Mouse (Mus musculus) stomach, embryonic 14.5 days (tissue): ENCODE results near the gene 4930519P11Rik. TPM values are rescaled to one million over a fixed set of nuclear protein-coding genes. Genes with fewer than 3 reads are reported as not detected.

Experiments used
- ATAC-seq: fragments of 200-750 bp; cut with Nextera tagmentation; 2 replicates; pipeline ENCODE4 v1.8.0; 2017; ENCODE audit warnings: low read depth, moderate TSS enrichment; ENCODE audit not compliant: insufficient number of reproducible peaks, insufficient read depth, low FRiP score
- H3K27ac ChIP-seq: fragments of 300-500 bp; sonication (generic); 2 replicates; pipeline ENCODE4 v1.5.1; 2014; ENCODE audit warnings: mild to moderate bottlenecking, low read length, moderate library complexity, mixed read lengths
- H3K27me3 ChIP-seq: fragments of 300-500 bp; sonication (generic); 2 replicates; pipeline ENCODE4 v1.6.1; 2014; ENCODE audit warnings: low read length, control low read depth, mixed read lengths; ENCODE audit not compliant: control insufficient read depth, insufficient read depth
- H3K36me3 ChIP-seq: fragments of 300-500 bp; sonication (generic); 2 replicates; pipeline ENCODE4 v1.6.1; 2014; ENCODE audit warnings: mild to moderate bottlenecking, control low read depth, low read length, moderate library complexity, mixed read lengths; ENCODE audit not compliant: control insufficient read depth, insufficient read depth
- H3K4me1 ChIP-seq: fragments of 300-500 bp; sonication (generic); 2 replicates; pipeline ENCODE4 v1.6.1; 2014; ENCODE audit warnings: low read length, control low read depth, mixed read lengths; ENCODE audit not compliant: control insufficient read depth, insufficient read depth
- H3K4me2 ChIP-seq: fragments of 300-500 bp; sonication (generic); replicated peaks from 2 replicates; pipeline ENCODE4 v1.6.1; 2014; ENCODE audit warnings: low read depth, low read length, control low read depth
- H3K4me3 ChIP-seq: fragments of 300-500 bp; sonication (generic); 2 replicates; pipeline ENCODE4 v1.5.1; 2014; ENCODE audit warnings: low read depth, low read length, control low read depth
- H3K9ac ChIP-seq: fragments of 300-500 bp; sonication (generic); replicated peaks from 2 replicates; pipeline ENCODE4 v1.6.1; 2014; ENCODE audit warnings: low read depth, mild to moderate bottlenecking, control low read depth, low read length, moderate library complexity, mixed read lengths
- H3K9me3 ChIP-seq: fragments of 300-500 bp; sonication (generic); 2 replicates; pipeline ENCODE4 v1.6.1; 2016; ENCODE audit warnings: low read depth, low read length, control low read depth; ENCODE audit not compliant: control insufficient read depth
- WGBS: fragments of 180-500 bp; shearing (Covaris S2); extraction: QIAGEN DNeasy Blood & Tissue Kit; methylation state at CpG from one replicate; pipeline ENCODE4 v1.1.7; 2014; 5-methylcytosine and 5-hydroxymethylcytosine counted together
- polyA plus RNA-seq: library from polyadenylated mRNA; unstranded; fragments of >200 nt; fragmentation: Nextera tagmentation; extraction: Ambion mirVana; gene quantifications from 2 replicates; pipeline ENCODE4 v1.2.1, GENCODE M21; 2014

4930519P11Rik gene
- polyA plus RNA-seq, 1 experiment from 2014 or later = not detected

GRCm38 (mm10) chr2:154638521-154638920 lies 25.3 kb upstream of the 4930519P11Rik start:
- Histone ChIP-seq H3K4me3 (no peak overlapping the region), H3K9ac (no peak overlapping the region), H3K27me3 (no peaks in the 10 kb centered on the region), H3K36me3 (peaks cover 13% of the 10 kb centered on the region; the same call in 1 of the 2 replicates), H3K9me3 (peaks cover 3% of the 10 kb centered on the region; the same call in 1 of the 2 replicates), H3K4me1 (no peaks in the 10 kb centered on the region), H3K27ac (no peak overlapping the region), H3K4me2 (no peak overlapping the region)
- WGBS = 93% methylated on average over 3 of the region's 3 CpGs
- no peak for ATAC-seq

GRCm38 (mm10) chr2:154635826-154636225 lies 22.6 kb upstream of the 4930519P11Rik start:
- H3K27me3 ChIP-seq = no peaks in the 10 kb centered on the region
- WGBS = 96% methylated on average over 2 of the region's 2 CpGs
- no peak for ATAC-seq
- H3K4me3 ChIP-seq = no peak overlapping the region
- H3K36me3 ChIP-seq = peaks cover 13% of the 10 kb centered on the region; the same call in 1 of the 2 replicates
- H3K9ac ChIP-seq = no peak overlapping the region
- H3K9me3 ChIP-seq = peaks cover 3% of the 10 kb centered on the region; the same call in 1 of the 2 replicates
- no peak overlapping the region for H3K4me2 ChIP-seq
- no peaks in the 10 kb centered on the region for H3K4me1 ChIP-seq
- no peak overlapping the region for H3K27ac ChIP-seq

- peaks cover 3% of the 10 kb centered on the region; the same call in 1 of the 2 replicates for H3K9me3 ChIP-seq
- no peak overlapping the region for H3K9ac ChIP-seq
- WGBS = 90% methylated on average over 9 of the region's 9 CpGs
Measured at GRCm38 (mm10) chr2:154633876-154634644, 20.8 kb upstream of the 4930519P11Rik start.

GRCm38 (mm10) chr2:154633039-154633742 lies 20.0 kb upstream of the 4930519P11Rik start:
- Histone ChIP-seq H3K9ac (no peak overlapping the region), H3K27me3 (no peaks in the 10 kb centered on the region), H3K9me3 (no peaks in the 10 kb centered on the region; the same call in 1 of the 2 replicates), H3K4me3 (no peak overlapping the region), H3K4me1 (no peaks in the 10 kb centered on the region), H3K27ac (no peak overlapping the region), H3K36me3 (peaks cover 9% of the 10 kb centered on the region; the same call in 1 of the 2 replicates), H3K4me2 (no peak overlapping the region)
- ATAC-seq = 0 out of 2 replicates have a peak, but pooled peaks have one; percentile 16
- 84% methylated on average over 5 of the region's 5 CpGs for WGBS

More at GRCm38 (mm10) chr2:154633876-154634644, 20.8 kb upstream of the 4930519P11Rik start:
- H3K27ac ChIP-seq = no peak overlapping the region
- no peaks in the 10 kb centered on the region for H3K4me1 ChIP-seq
- no peak for ATAC-seq
- H3K4me2 ChIP-seq = no peak overlapping the region
- H3K27me3 ChIP-seq = no peaks in the 10 kb centered on the region
- H3K4me3 ChIP-seq = no peak overlapping the region
- H3K36me3 ChIP-seq = peaks cover 13% of the 10 kb centered on the region; the same call in 1 of the 2 replicates

- Histone ChIP-seq H3K9ac (no peak overlapping the region), H3K27me3 (no peaks in the 10 kb centered on the region), H3K4me2 (no peak overlapping the region), H3K4me1 (no peaks in the 10 kb centered on the region), H3K27ac (no peak overlapping the region), H3K36me3 (0 out of 2 replicates have a peak, but pooled peaks cover 5% of the 10 kb centered on the region), H3K9me3 (no peaks in the 10 kb centered on the region), H3K4me3 (no peak overlapping the region)
- peak; percentile 73; the same call in 1 of the 2 replicates for ATAC-seq
- WGBS = 88% methylated on average over 16 of the region's 16 CpGs
Measured at GRCm38 (mm10) chr2:154632203-154632780, 19.1 kb upstream of the 4930519P11Rik start.

GRCm38 (mm10) chr2:154630531-154630930 lies 17.3 kb upstream of the 4930519P11Rik start:
- Histone ChIP-seq H3K4me3 (no peak overlapping the region), H3K9ac (no peak overlapping the region), H3K4me1 (no peaks in the 10 kb centered on the region), H3K4me2 (no peak overlapping the region), H3K27ac (no peak overlapping the region), H3K9me3 (no peaks in the 10 kb centered on the region), H3K27me3 (no peaks in the 10 kb centered on the region), H3K36me3 (0 out of 2 replicates have a peak, but pooled peaks cover 5% of the 10 kb centered on the region)
- no peak for ATAC-seq
- WGBS = 84% methylated on average over 5 of the region's 5 CpGs

GRCm38 (mm10) chr2:154624137-154624536 lies 10.9 kb upstream of the 4930519P11Rik start:
- no peaks in the 10 kb centered on the region for H3K4me1 ChIP-seq
- H3K4me2 ChIP-seq = no peak overlapping the region
- no peaks in the 10 kb centered on the region for H3K27me3 ChIP-seq
- no peak for ATAC-seq
- no peak overlapping the region for H3K27ac ChIP-seq
- H3K9ac ChIP-seq = no peak overlapping the region
- H3K9me3 ChIP-seq = no peaks in the 10 kb centered on the region
- peaks cover 3% of the 10 kb centered on the region; the same call in 1 of the 2 replicates for H3K36me3 ChIP-seq
- no peak overlapping the region for H3K4me3 ChIP-seq

- 69% methylated on average over 5 of the region's 5 CpGs for WGBS
- H3K4me3 ChIP-seq = no peak overlapping the region
- no peaks in the 10 kb centered on the region for H3K27me3 ChIP-seq
- no peaks in the 10 kb centered on the region for H3K9me3 ChIP-seq
- no peak overlapping the region for H3K9ac ChIP-seq
- no peak overlapping the region for H3K27ac ChIP-seq
- ATAC-seq = no peak
- H3K36me3 ChIP-seq = peaks cover 3% of the 10 kb centered on the region; the same call in 1 of the 2 replicates
- H3K4me2 ChIP-seq = no peak overlapping the region
- no peaks in the 10 kb centered on the region for H3K4me1 ChIP-seq
Measured at GRCm38 (mm10) chr2:154621684-154622083, 8.4 kb upstream of the 4930519P11Rik start.
